Mouse (Mus musculus): ENCODE measurements around the gene Skiv2l. TPM values are rescaled to one million over a fixed set of nuclear protein-coding genes. Genes with fewer than 3 reads are reported as not detected.

Skiv2l gene
- total and polyA plus RNA-seq, 3 experiments, result 34.9 to 47.0 TPM; not detected in 1

GRCm38 (mm10) chr17:34795633-34796032 lies 54.4 kb downstream of the Skiv2l start:
- H3K27ac ChIP-seq (ENCODE audit: control insufficient read depth, low read depth, low read length), result no peak overlapping the region

DNA sequence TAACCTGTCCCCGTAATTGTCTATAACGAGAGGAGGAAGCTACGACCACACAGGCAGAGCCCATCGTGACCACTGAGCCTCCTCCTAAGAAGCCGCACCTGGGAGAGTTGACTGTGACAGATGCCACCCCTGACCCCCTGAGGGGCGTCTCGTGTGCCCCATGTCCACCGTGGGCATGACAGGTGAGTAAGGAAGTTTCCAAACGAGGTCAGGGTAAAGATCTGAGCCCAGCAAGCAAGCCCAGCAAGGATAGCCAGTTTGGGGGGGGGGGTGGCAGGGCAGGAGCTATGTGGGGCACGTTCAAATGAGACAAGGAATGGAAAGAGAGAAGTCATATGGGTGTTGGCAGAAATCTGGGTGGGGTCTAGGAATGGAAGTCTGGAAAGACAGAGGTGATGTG lies 55.0 kb downstream of the Skiv2l start:
- no peaks in the 10 kb centered on the region for H3K79me2 ChIP-seq (ENCODE audit: control insufficient read depth, insufficient read depth, low read length, poor library complexity)
- TF ChIP-seq MYC (IDR thresholded peaks at IDR 0.05; ENCODE audit: low read depth, low read length) (no peak), MXI1 (IDR thresholded peaks at IDR 0.05; ENCODE audit: low read depth, low read length) (no peak), POLR2AphosphoS5 (IDR thresholded peaks at IDR 0.05; ENCODE audit: borderline replicate concordance, low read depth, low read length) (no peak), ETS1 (IDR thresholded peaks at IDR 0.05; ENCODE audit: low read depth, low read length) (no peak), POLR2A (IDR thresholded peaks at IDR 0.05; ENCODE audit: control insufficient read depth in 1 of 2, insufficient read depth in 1 of 2, low read depth in 1 of 2, low read length in 2 of 2, poor library complexity in 1 of 2) (no peak), GABPA (IDR thresholded peaks at IDR 0.05; ENCODE audit: low read depth, low read length) (no peak), NELFE (IDR thresholded peaks at IDR 0.05; ENCODE audit: low read depth, low read length) (no peak), MYB (IDR thresholded peaks at IDR 0.05; ENCODE audit: low read depth, low read length) (no peak)
- no peak for DNase-seq (ENCODE audit: low read depth, low spot score)
- no peaks in the 10 kb centered on the region for H3K4me1 ChIP-seq (ENCODE audit: control insufficient read depth in 1 of 2, insufficient read depth in 2 of 2, low read length in 2 of 2)
- H3K4me3 ChIP-seq (ENCODE audit: control insufficient read depth in 1 of 2, insufficient read depth in 1 of 2, low read depth in 2 of 2, low read length in 2 of 2), result no peak overlapping the region
- H3K9ac ChIP-seq (ENCODE audit: control insufficient read depth, low read depth, low read length, poor library complexity, severe bottlenecking), result no peak overlapping the region
- no peaks in the 10 kb centered on the region for H3K27me3 ChIP-seq (ENCODE audit: control insufficient read depth in 1 of 2, insufficient read depth in 2 of 2, low read length in 2 of 2)
- no peak overlapping the region for H3K27ac ChIP-seq (ENCODE audit: control insufficient read depth, low read depth, low read length)
- no peaks in the 10 kb centered on the region for H3K9me3 ChIP-seq (replicated peaks; ENCODE audit: insufficient read depth, low read length)
- no peaks in the 10 kb centered on the region for H3K36me3 ChIP-seq (ENCODE audit: control insufficient read depth in 1 of 2, insufficient read depth in 2 of 2, low read length in 2 of 2)

More at GRCm38 (mm10) chr17:34795633-34796032, 54.4 kb downstream of the Skiv2l start:
- Histone ChIP-seq H3K9ac (ENCODE audit: control insufficient read depth, low read depth, low read length, poor library complexity, severe bottlenecking) (no peak overlapping the region), H3K4me3 (ENCODE audit: control insufficient read depth in 1 of 2, insufficient read depth in 1 of 2, low read depth in 2 of 2, low read length in 2 of 2) (no peak overlapping the region), H3K79me2 (ENCODE audit: control insufficient read depth, insufficient read depth, low read length, poor library complexity) (no peaks in the 10 kb centered on the region), H3K4me1 (ENCODE audit: control insufficient read depth in 1 of 2, insufficient read depth in 2 of 2, low read length in 2 of 2) (no peaks in the 10 kb centered on the region), H3K9me3 (replicated peaks; ENCODE audit: insufficient read depth, low read length) (no peaks in the 10 kb centered on the region), H3K27me3 (ENCODE audit: control insufficient read depth in 1 of 2, insufficient read depth in 2 of 2, low read length in 2 of 2) (no peaks in the 10 kb centered on the region), H3K36me3 (ENCODE audit: control insufficient read depth in 1 of 2, insufficient read depth in 2 of 2, low read length in 2 of 2) (no peaks in the 10 kb centered on the region)
- no peak for TF ChIP-seq ZKSCAN1 (IDR thresholded peaks at IDR 0.05; ENCODE audit: low read depth, low read length)
- no peak for TF ChIP-seq GABPA (IDR thresholded peaks at IDR 0.05; ENCODE audit: low read depth, low read length)
- peak; percentile 21 to 40 (median 37); a peak in 4 of 6 replicates for TF ChIP-seq CTCF (IDR thresholded peaks at IDR 0.05 in 2 of 3, conservative IDR thresholded peaks at IDR 0.05 in 1 of 3; ENCODE audit: control insufficient read depth in 1 of 3, insufficient read depth in 1 of 3, low read depth in 2 of 3, low read length in 3 of 3, poor library complexity in 1 of 3, severe bottlenecking in 1 of 3)
- DNase-seq (ENCODE audit: low read depth, low spot score), result peak; percentile 5

Other genes starting within 250 kb of the Skiv2l start
Only the 30 nearest of the 37 such genes appear.
- gene Ppt2, start 221.7 kb downstream of the Skiv2l start, total RNA-seq (2012; rRNA removed), result 20.2 and 29.2 TPM in 2 replicates
- 100 to 1,000 TPM in 1 of 2 experiments, 10 to 100 TPM in 1; 67.1 to 147 TPM for gene Ppt2, start 221.7 kb downstream of the Skiv2l start, polyA plus RNA-seq (2012; ENCODE audit: insufficient read depth in 1 of 2, insufficient read length in 2 of 2, low read depth in 1 of 2, low replicate concordance in 2 of 2, missing spikeins in 1 of 2)
- gene Prrt1, start 220.7 kb downstream of the Skiv2l start, total RNA-seq (2012; rRNA removed), result not detected in 2 replicates
- 1 to 10 TPM in 1 of 2 experiments, not detected in 1; 1.0 TPM for gene Prrt1, start 220.7 kb downstream of the Skiv2l start, polyA plus RNA-seq (2012; ENCODE audit: insufficient read depth in 1 of 2, insufficient read length in 2 of 2, low read depth in 1 of 2, low replicate concordance in 2 of 2, missing spikeins in 1 of 2)
- 4.4 and 7.0 TPM in 2 replicates for gene Fkbpl, start 205.4 kb downstream of the Skiv2l start, total RNA-seq (2012; rRNA removed)
- gene Fkbpl, start 205.4 kb downstream of the Skiv2l start, polyA plus RNA-seq (2012; ENCODE audit: insufficient read depth in 1 of 2, insufficient read length in 2 of 2, low read depth in 1 of 2, low replicate concordance in 2 of 2, missing spikeins in 1 of 2), result 1 to 10 TPM in 1 of 2 experiments, not detected in 1; 6.4 TPM
- gene Atf6b, start 203.1 kb downstream of the Skiv2l start, total RNA-seq (2012; rRNA removed), result 39.6 and 45.3 TPM in 2 replicates
- 100 to 1,000 TPM in 1 of 2 experiments, not detected in 1; 101 TPM for gene Atf6b, start 203.1 kb downstream of the Skiv2l start, polyA plus RNA-seq (2012; ENCODE audit: insufficient read depth in 1 of 2, insufficient read length in 2 of 2, low read depth in 1 of 2, low replicate concordance in 2 of 2, missing spikeins in 1 of 2)
- gene Tnxb, start 179.7 kb downstream of the Skiv2l start, total RNA-seq (2012; rRNA removed), result 0.16 and 0.27 TPM in 2 replicates
- under 1 TPM in 1 of 2 experiments, not detected in 1; 0.28 TPM for gene Tnxb, start 179.7 kb downstream of the Skiv2l start, polyA plus RNA-seq (2012; ENCODE audit: insufficient read depth in 1 of 2, insufficient read length in 2 of 2, low read depth in 1 of 2, low replicate concordance in 2 of 2, missing spikeins in 1 of 2)
- gene C4b, start 106.3 kb downstream of the Skiv2l start, total RNA-seq (2012; rRNA removed), result 0.08 TPM in 1 of 2 replicates, not detected in the other
- under 1 TPM in 1 of 2 experiments, not detected in 1; 0.24 TPM for gene C4b, start 106.3 kb downstream of the Skiv2l start, polyA plus RNA-seq (2012; ENCODE audit: insufficient read depth in 1 of 2, insufficient read length in 2 of 2, low read depth in 1 of 2, low replicate concordance in 2 of 2, missing spikeins in 1 of 2)
- gene Cyp21a1, start 45.6 kb downstream of the Skiv2l start, total RNA-seq (2012; rRNA removed), result not detected in 2 replicates
- gene Cyp21a1, start 45.6 kb downstream of the Skiv2l start, polyA plus RNA-seq (2012; ENCODE audit: insufficient read depth in 1 of 2, insufficient read length in 2 of 2, low read depth in 1 of 2, low replicate concordance in 2 of 2, missing spikeins in 1 of 2), result not detected
- 33.6 and 43.3 TPM in 2 replicates for gene Stk19, start 13.3 kb downstream of the Skiv2l start, total RNA-seq (2012; rRNA removed)
- gene Stk19, start 13.3 kb downstream of the Skiv2l start, polyA plus RNA-seq (2012; ENCODE audit: insufficient read depth in 1 of 2, insufficient read length in 2 of 2, low read depth in 1 of 2, low replicate concordance in 2 of 2, missing spikeins in 1 of 2), result 10 to 100 TPM in 1 of 2 experiments, not detected in 1; 56.5 TPM
- 15.2 and 18.0 TPM in 2 replicates for gene Dxo, start 13.2 kb downstream of the Skiv2l start, total RNA-seq (2012; rRNA removed)
- gene Dxo, start 13.2 kb downstream of the Skiv2l start, polyA plus RNA-seq (2012; ENCODE audit: insufficient read depth in 1 of 2, insufficient read length in 2 of 2, low read depth in 1 of 2, low replicate concordance in 2 of 2, missing spikeins in 1 of 2), result 10 to 100 TPM in 1 of 2 experiments, not detected in 1; 39.7 TPM
- gene Nelfe, start 181 bp upstream of the Skiv2l start, total RNA-seq (2012; rRNA removed), result 58.8 and 67.6 TPM in 2 replicates
- 100 to 1,000 TPM in 1 of 2 experiments, not detected in 1; 192 TPM for gene Nelfe, start 181 bp upstream of the Skiv2l start, polyA plus RNA-seq (2012; ENCODE audit: insufficient read depth in 1 of 2, insufficient read length in 2 of 2, low read depth in 1 of 2, low replicate concordance in 2 of 2, missing spikeins in 1 of 2)
- 0.19 and 0.20 TPM in 2 replicates for gene Cfb, start 12.3 kb upstream of the Skiv2l start, total RNA-seq (2012; rRNA removed)
- gene Cfb, start 12.3 kb upstream of the Skiv2l start, polyA plus RNA-seq (2012; ENCODE audit: insufficient read depth in 1 of 2, insufficient read length in 2 of 2, low read depth in 1 of 2, low replicate concordance in 2 of 2, missing spikeins in 1 of 2), result 1 to 10 TPM in 1 of 2 experiments, not detected in 1; 3.1 TPM
- gene Zbtb12, start 29.3 kb upstream of the Skiv2l start, total RNA-seq (2012; rRNA removed), result 6.6 and 7.6 TPM in 2 replicates
- 10 to 100 TPM in 1 of 2 experiments, not detected in 1; 24.3 TPM for gene Zbtb12, start 29.3 kb upstream of the Skiv2l start, polyA plus RNA-seq (2012; ENCODE audit: insufficient read depth in 1 of 2, insufficient read length in 2 of 2, low read depth in 1 of 2, low replicate concordance in 2 of 2, missing spikeins in 1 of 2)
- not detected in 2 replicates for gene Gm20547, start 31.8 kb upstream of the Skiv2l start, total RNA-seq (2012; rRNA removed)
- gene Gm20547, start 31.8 kb upstream of the Skiv2l start, polyA plus RNA-seq (2012; ENCODE audit: insufficient read depth in 1 of 2, insufficient read length in 2 of 2, low read depth in 1 of 2, low replicate concordance in 2 of 2, missing spikeins in 1 of 2), result under 1 TPM in 1 of 2 experiments, not detected in 1; 0.03 TPM
- gene C2, start 48.1 kb upstream of the Skiv2l start, total RNA-seq (2012; rRNA removed), result 1.6 and 2.2 TPM in 2 replicates
- 1 to 10 TPM in 1 of 2 experiments, not detected in 1; 9.4 TPM for gene C2, start 48.1 kb upstream of the Skiv2l start, polyA plus RNA-seq (2012; ENCODE audit: insufficient read depth in 1 of 2, insufficient read length in 2 of 2, low read depth in 1 of 2, low replicate concordance in 2 of 2, missing spikeins in 1 of 2)
- 66.6 and 67.4 TPM in 2 replicates for gene Ehmt2, start 48.3 kb upstream of the Skiv2l start, total RNA-seq (2012; rRNA removed)
- 100 to 1,000 TPM in 1 of 2 experiments, not detected in 1; 113 TPM for gene Ehmt2, start 48.3 kb upstream of the Skiv2l start, polyA plus RNA-seq (2012; ENCODE audit: insufficient read depth in 1 of 2, insufficient read length in 2 of 2, low read depth in 1 of 2, low replicate concordance in 2 of 2, missing spikeins in 1 of 2)
- 0.12 TPM in 1 of 2 replicates, not detected in the other for gene Slc44a4, start 64.3 kb upstream of the Skiv2l start, total RNA-seq (2012; rRNA removed)
- gene Slc44a4, start 64.3 kb upstream of the Skiv2l start, polyA plus RNA-seq (2012; ENCODE audit: insufficient read depth in 1 of 2, insufficient read length in 2 of 2, low read depth in 1 of 2, low replicate concordance in 2 of 2, missing spikeins in 1 of 2), result under 1 TPM in 1 of 2 experiments, not detected in 1; 0.06 TPM
- gene Neu1, start 81.0 kb upstream of the Skiv2l start, total RNA-seq (2012; rRNA removed), result 6.5 and 7.0 TPM in 2 replicates
- gene Neu1, start 81.0 kb upstream of the Skiv2l start, polyA plus RNA-seq (2012; ENCODE audit: insufficient read depth in 1 of 2, insufficient read length in 2 of 2, low read depth in 1 of 2, low replicate concordance in 2 of 2, missing spikeins in 1 of 2), result 1 to 10 TPM in 1 of 2 experiments, not detected in 1; 7.9 TPM
- gene Hspa1b, start 109.0 kb upstream of the Skiv2l start, total RNA-seq (2012; rRNA removed), result 0.04 TPM in 1 of 2 replicates, not detected in the other
- gene Hspa1b, start 109.0 kb upstream of the Skiv2l start, polyA plus RNA-seq (2012; ENCODE audit: insufficient read depth in 1 of 2, insufficient read length in 2 of 2, low read depth in 1 of 2, low replicate concordance in 2 of 2, missing spikeins in 1 of 2), result not detected
- not detected in 2 replicates for gene Gm20481, start 119.7 kb upstream of the Skiv2l start, total RNA-seq (2012; rRNA removed)
- gene Gm20481, start 119.7 kb upstream of the Skiv2l start, polyA plus RNA-seq (2012; ENCODE audit: insufficient read depth in 1 of 2, insufficient read length in 2 of 2, low read depth in 1 of 2, low replicate concordance in 2 of 2, missing spikeins in 1 of 2), result not detected
- 0.07 TPM in 1 of 2 replicates, not detected in the other for gene Hspa1a, start 121.9 kb upstream of the Skiv2l start, total RNA-seq (2012; rRNA removed)
- not detected for gene Hspa1a, start 121.9 kb upstream of the Skiv2l start, polyA plus RNA-seq (2012; ENCODE audit: insufficient read depth in 1 of 2, insufficient read length in 2 of 2, low read depth in 1 of 2, low replicate concordance in 2 of 2, missing spikeins in 1 of 2)
- gene Hspa1l, start 122.5 kb upstream of the Skiv2l start, total RNA-seq (2012; rRNA removed), result 0.07 and 0.15 TPM in 2 replicates
- 1 to 10 TPM in 1 of 2 experiments, not detected in 1; 1.6 TPM for gene Hspa1l, start 122.5 kb upstream of the Skiv2l start, polyA plus RNA-seq (2012; ENCODE audit: insufficient read depth in 1 of 2, insufficient read length in 2 of 2, low read depth in 1 of 2, low replicate concordance in 2 of 2, missing spikeins in 1 of 2)
- 50.6 and 57.9 TPM in 2 replicates for gene Lsm2, start 131.7 kb upstream of the Skiv2l start, total RNA-seq (2012; rRNA removed)
- 100 to 1,000 TPM in 1 of 2 experiments, not detected in 1; 180 TPM for gene Lsm2, start 131.7 kb upstream of the Skiv2l start, polyA plus RNA-seq (2012; ENCODE audit: insufficient read depth in 1 of 2, insufficient read length in 2 of 2, low read depth in 1 of 2, low replicate concordance in 2 of 2, missing spikeins in 1 of 2)
- 149 and 158 TPM in 2 replicates for gene Vars, start 150.8 kb upstream of the Skiv2l start, total RNA-seq (2012; rRNA removed)
- 100 to 1,000 TPM in 1 of 2 experiments, not detected in 1; 251 TPM for gene Vars, start 150.8 kb upstream of the Skiv2l start, polyA plus RNA-seq (2012; ENCODE audit: insufficient read depth in 1 of 2, insufficient read length in 2 of 2, low read depth in 1 of 2, low replicate concordance in 2 of 2, missing spikeins in 1 of 2)
- 9.7 and 10.4 TPM in 2 replicates for gene Vwa7, start 166.4 kb upstream of the Skiv2l start, total RNA-seq (2012; rRNA removed)
- gene Vwa7, start 166.4 kb upstream of the Skiv2l start, polyA plus RNA-seq (2012; ENCODE audit: insufficient read depth in 1 of 2, insufficient read length in 2 of 2, low read depth in 1 of 2, low replicate concordance in 2 of 2, missing spikeins in 1 of 2), result 1 to 10 TPM in 1 of 2 experiments, not detected in 1; 9.8 TPM
- 161 and 164 TPM in 2 replicates for gene Sapcd1, start 177.8 kb upstream of the Skiv2l start, total RNA-seq (2012; rRNA removed)
- 100 to 1,000 TPM in 1 of 2 experiments, not detected in 1; 124 TPM for gene Sapcd1, start 177.8 kb upstream of the Skiv2l start, polyA plus RNA-seq (2012; ENCODE audit: insufficient read depth in 1 of 2, insufficient read length in 2 of 2, low read depth in 1 of 2, low replicate concordance in 2 of 2, missing spikeins in 1 of 2)
- 17.9 and 26.3 TPM in 2 replicates for gene Msh5, start 196.5 kb upstream of the Skiv2l start, total RNA-seq (2012; rRNA removed)
- 10 to 100 TPM in 1 of 2 experiments, not detected in 1; 29.0 TPM for gene Msh5, start 196.5 kb upstream of the Skiv2l start, polyA plus RNA-seq (2012; ENCODE audit: insufficient read depth in 1 of 2, insufficient read length in 2 of 2, low read depth in 1 of 2, low replicate concordance in 2 of 2, missing spikeins in 1 of 2)
- gene Clic1, start 199.8 kb upstream of the Skiv2l start, total RNA-seq (2012; rRNA removed), result 285 and 333 TPM in 2 replicates
- gene Clic1, start 199.8 kb upstream of the Skiv2l start, polyA plus RNA-seq (2012; ENCODE audit: insufficient read depth in 1 of 2, insufficient read length in 2 of 2, low read depth in 1 of 2, low replicate concordance in 2 of 2, missing spikeins in 1 of 2), result 100 to 1,000 TPM; 309 to 335 TPM
- gene Ddah2, start 208.8 kb upstream of the Skiv2l start, total RNA-seq (2012; rRNA removed), result 9.9 and 11.1 TPM in 2 replicates
- gene Ddah2, start 208.8 kb upstream of the Skiv2l start, polyA plus RNA-seq (2012; ENCODE audit: insufficient read depth in 1 of 2, insufficient read length in 2 of 2, low read depth in 1 of 2, low replicate concordance in 2 of 2, missing spikeins in 1 of 2), result 1 to 10 TPM in 1 of 2 experiments, not detected in 1; 8.6 TPM
- not detected in 2 replicates for gene Ly6g6c, start 215.2 kb upstream of the Skiv2l start, total RNA-seq (2012; rRNA removed)
- under 1 TPM in 1 of 2 experiments, not detected in 1; 0.24 TPM for gene Ly6g6c, start 215.2 kb upstream of the Skiv2l start, polyA plus RNA-seq (2012; ENCODE audit: insufficient read depth in 1 of 2, insufficient read length in 2 of 2, low read depth in 1 of 2, low replicate concordance in 2 of 2, missing spikeins in 1 of 2)
- not detected in 2 replicates for gene Mpig6b, start 216.0 kb upstream of the Skiv2l start, total RNA-seq (2012; rRNA removed)
- gene Mpig6b, start 216.0 kb upstream of the Skiv2l start, polyA plus RNA-seq (2012; ENCODE audit: insufficient read depth in 1 of 2, insufficient read length in 2 of 2, low read depth in 1 of 2, low replicate concordance in 2 of 2, missing spikeins in 1 of 2), result not detected